In genomic region chr4:141562281-141562680, GRCm38 (mm10) we compare ENCODE assay signal across 13 mouse cellular contexts. TPM values are rescaled to one million over a fixed set of nuclear protein-coding genes. Genes with fewer than 3 reads are reported as not detected.
DNase-seq lines count a peak whose midpoint lies in the region; ATAC-seq and TF ChIP-seq lines count a peak whose summit lies in the region.
"Had no signal": no experiment of that assay in that cellular context is flagged by ENCODE, and none has a peak within 500 bp of the region (broad histone marks: within the 10 kb centered on the region; RNA-seq: fewer than 3 reads in every experiment).

No protein-coding gene starts in this region.

- no peak overlapping the region for H3K4me3 ChIP-seq in heart, postnatal 0 days (ENCODE audit: low read depth, low read length)
- H3K4me3 ChIP-seq in kidney, embryonic 14.5 days (ENCODE audit: low read length): no peak overlapping the region
- H3K4me3 ChIP-seq: forebrain, embryonic 13.5 days; midbrain, embryonic 15.5 days had no signal

- ATAC-seq in heart, postnatal 0 days (ENCODE audit: insufficient read depth, low read depth): no peak
- ATAC-seq in kidney, embryonic 14.5 days (ENCODE audit: low FRiP score, low TSS enrichment): no peak
- ATAC-seq: forebrain, embryonic 13.5 days; midbrain, embryonic 15.5 days had no signal

- no peak for TF ChIP-seq EP300 in heart, postnatal 0 days (IDR thresholded peaks at IDR 0.05; ENCODE audit: low read depth)

- TF ChIP-seq CTCF in heart, postnatal 0 days (IDR thresholded peaks at IDR 0.05; ENCODE audit: low read depth): no peak

- no peaks in the 10 kb centered on the region for H3K4me1 ChIP-seq in heart, postnatal 0 days (ENCODE audit: control insufficient read depth, insufficient read depth)
- peaks cover 12% of the 10 kb centered on the region for H3K4me1 ChIP-seq in kidney, embryonic 14.5 days (ENCODE audit: control insufficient read depth, insufficient read depth, low read length)

- no peak overlapping the region for H3K4me2 ChIP-seq in heart, postnatal 0 days (ENCODE audit: low read depth, low read length)
- no peak overlapping the region for H3K4me2 ChIP-seq in kidney, embryonic 14.5 days (replicated peaks; ENCODE audit: low read depth, low read length)
- H3K4me2 ChIP-seq: forebrain, embryonic 13.5 days; midbrain, embryonic 15.5 days had no signal

- intact Hi-C loops in heart, postnatal 10 days (cut with DNase I): no loop called here

- no peaks in the 10 kb centered on the region for H3K27me3 ChIP-seq in heart, postnatal 0 days (ENCODE audit: control insufficient read depth, insufficient read depth, low read length)
- H3K27me3 ChIP-seq in kidney, embryonic 14.5 days (ENCODE audit: control insufficient read depth, insufficient read depth, low read length): no peaks in the 10 kb centered on the region
- H3K27me3 ChIP-seq: midbrain, embryonic 15.5 days had no signal

- H3K27ac ChIP-seq in heart, postnatal 0 days (ENCODE audit: low read depth): peak overlapping the region; percentile 28; the same call in 1 of the 2 replicates
- H3K27ac ChIP-seq in kidney, embryonic 14.5 days (ENCODE audit: low read depth, low read length): 0 out of 2 replicates have a peak overlapping the region, but pooled peaks have one; percentile 6
- H3K27ac ChIP-seq: forebrain, embryonic 13.5 days; midbrain, embryonic 15.5 days had no signal

- no peak for DNase-seq in heart, postnatal 0 days (ENCODE audit: low spot score)
- DNase-seq in heart, postnatal 10 days: no peak
- DNase-seq in urinary bladder, postnatal 14 days (ENCODE audit: low spot score): peak; percentile 34
- no peak for DNase-seq in urinary bladder, adult 18-20 months (ENCODE audit: low spot score in 2 of 2)
- DNase-seq in cerebellum, adult 18-20 months: no peak
- no peak for DNase-seq in B cell, adult 2 months
- DNase-seq in yolk sac, embryonic 10.5 days (ENCODE audit: low spot score): no peak
- DNase-seq: cerebellum, adult 2 months; right cerebral cortex, postnatal 4 days; thymus, postnatal 25 days had no signal

- H3K9me3 ChIP-seq in heart, postnatal 0 days (replicated peaks; ENCODE audit: control insufficient read depth, low read length): no peaks in the 10 kb centered on the region
- no peaks in the 10 kb centered on the region for H3K9me3 ChIP-seq in kidney, embryonic 14.5 days (ENCODE audit: control insufficient read depth, low read length)
- H3K9me3 ChIP-seq: forebrain, embryonic 13.5 days; midbrain, embryonic 15.5 days had no signal

- H3K36me3 ChIP-seq in heart, postnatal 0 days (replicated peaks; ENCODE audit: control insufficient read depth, insufficient read depth, low read length): no peaks in the 10 kb centered on the region
- no peaks in the 10 kb centered on the region for H3K36me3 ChIP-seq in kidney, embryonic 14.5 days (ENCODE audit: control insufficient read depth, insufficient read depth, low read length)
- H3K36me3 ChIP-seq: midbrain, embryonic 15.5 days had no signal

- WGBS in heart, postnatal 0 days: 75% methylated on average over 11 of the region's 11 CpGs
- WGBS in kidney, embryonic 14.5 days: 75% methylated on average over 11 of the region's 11 CpGs

- H3K9ac ChIP-seq in heart, postnatal 0 days (replicated peaks; ENCODE audit: low read depth, low read length): no peak overlapping the region
- H3K9ac ChIP-seq in kidney, embryonic 14.5 days (ENCODE audit: low read depth, low read length): no peak overlapping the region
- H3K9ac ChIP-seq: forebrain, embryonic 13.5 days; midbrain, embryonic 15.5 days had no signal

RNA-seq across cellular contexts. Expression of gene Spen, which starts 23.9 kb away (rescaled TPM):
- 2.3 and 5.9 TPM in 2 replicates for total RNA-seq in heart, postnatal 0 days (2014; rRNA removed; ENCODE audit: low replicate concordance)
- 4.3 and 4.9 TPM in 2 replicates for polyA plus RNA-seq in heart, postnatal 0 days (2015; fragmentation: Nextera tagmentation; extraction: Ambion mirVana)
- 10 to 100 TPM; 32.1 to 34.2 TPM for total RNA-seq in heart, postnatal 10 days (2021)
- 13.1 and 19.3 TPM in 2 replicates for polyA plus RNA-seq in kidney, embryonic 14.5 days (2014; fragmentation: Nextera tagmentation; extraction: Ambion mirVana)

RNA-seq across cellular contexts. Expression of gene Fblim1, which starts 43.6 kb away (rescaled TPM):
- 48.3 and 61.5 TPM in 2 replicates for total RNA-seq in heart, postnatal 0 days (2014; rRNA removed; ENCODE audit: low replicate concordance)
- 47.1 and 57.5 TPM in 2 replicates for polyA plus RNA-seq in heart, postnatal 0 days (2015; fragmentation: Nextera tagmentation; extraction: Ambion mirVana)
- total RNA-seq in heart, postnatal 10 days (2021): 100 to 1,000 TPM; 241 to 248 TPM
- polyA plus RNA-seq in kidney, embryonic 14.5 days (2014; fragmentation: Nextera tagmentation; extraction: Ambion mirVana): 49.4 and 71.3 TPM in 2 replicates

RNA-seq across cellular contexts. Expression of gene Tmem82, which starts 56.2 kb away (rescaled TPM):
- total RNA-seq in heart, postnatal 0 days (2014; rRNA removed; ENCODE audit: low replicate concordance): 0.89 and 6.1 TPM in 2 replicates
- polyA plus RNA-seq in heart, postnatal 0 days (2015; fragmentation: Nextera tagmentation; extraction: Ambion mirVana): 6.8 and 7.3 TPM in 2 replicates
- 10 to 100 TPM; 11.2 to 15.6 TPM for total RNA-seq in heart, postnatal 10 days (2021)
- 0.86 and 1.2 TPM in 2 replicates for polyA plus RNA-seq in kidney, embryonic 14.5 days (2014; fragmentation: Nextera tagmentation; extraction: Ambion mirVana)
